19 mouse cellular contexts compared by ENCODE assay signal in the genomic region with DNA sequence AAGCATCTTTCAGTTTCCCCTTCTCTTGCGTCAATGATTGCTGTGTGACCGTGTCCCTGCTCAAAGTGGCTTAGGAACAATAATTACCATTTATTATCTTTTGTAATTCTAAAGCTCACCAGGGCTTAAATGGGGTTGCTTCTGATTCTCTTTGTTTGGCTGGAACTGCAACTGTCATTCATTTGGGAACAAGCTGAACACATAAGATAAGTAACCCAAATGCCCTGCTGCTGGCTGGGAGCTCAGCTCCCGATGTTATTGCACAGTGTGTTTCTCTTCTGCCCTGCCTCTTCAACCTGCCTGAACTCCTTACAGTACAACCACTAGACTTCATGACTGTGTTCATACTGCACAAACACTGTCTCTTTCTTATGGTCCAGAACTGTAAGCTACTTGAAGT. TPM values are rescaled to one million over a fixed set of nuclear protein-coding genes. Genes with fewer than 3 reads are reported as not detected.
"Had no signal": no experiment of that assay in that cellular context is flagged by ENCODE, and none has a peak within 500 bp of the region (broad histone marks: within the 10 kb centered on the region; RNA-seq: fewer than 3 reads in every experiment).

No protein-coding gene starts in this region.

- ATAC-seq: intestine, postnatal 0 days; liver, postnatal 0 days had no signal

- H3K4me3 ChIP-seq: limb, embryonic 12.5 days; liver, embryonic 13.5 days; lung, embryonic 15.5 days; megakaryocyte, embryonic 14.5 days; neural tube, embryonic 12.5 days had no signal

- H3K9me3 ChIP-seq: limb, embryonic 12.5 days; liver, embryonic 13.5 days; lung, embryonic 15.5 days; megakaryocyte, embryonic 14.5 days; neural tube, embryonic 12.5 days had no signal

- H3K36me3 ChIP-seq: limb, embryonic 12.5 days; liver, embryonic 13.5 days; lung, embryonic 15.5 days; neural tube, embryonic 12.5 days had no signal

- H3K4me1 ChIP-seq: limb, embryonic 12.5 days; liver, embryonic 13.5 days; lung, embryonic 15.5 days; megakaryocyte, embryonic 14.5 days; neural tube, embryonic 12.5 days had no signal

- H3K9ac ChIP-seq: limb, embryonic 12.5 days; liver, embryonic 13.5 days; liver, postnatal 0 days; lung, embryonic 15.5 days; neural tube, embryonic 12.5 days had no signal

- DNase-seq: kidney, adult 8-10 months; kidney, postnatal 25 days; liver; liver, embryonic 13.5 days; liver, postnatal 0 days; lung, postnatal 14 days had no signal

- H3K4me2 ChIP-seq: limb, embryonic 12.5 days; liver, embryonic 13.5 days; lung, embryonic 15.5 days; neural tube, embryonic 12.5 days had no signal

- H3K27me3 ChIP-seq: limb, embryonic 12.5 days; liver, embryonic 13.5 days; lung, embryonic 15.5 days; megakaryocyte, embryonic 14.5 days; neural tube, embryonic 12.5 days had no signal

- H3K27ac ChIP-seq: limb, embryonic 12.5 days; liver, embryonic 13.5 days; lung, embryonic 15.5 days; macrophage; neural tube, embryonic 12.5 days; stomach, postnatal 0 days had no signal

RNA-seq across cellular contexts. Expression of a gene that starts 41.0 kb away (rescaled TPM):
- total RNA-seq: layer of hippocampus, postnatal 25 days; left cerebral cortex, adult 8-10 months; left cerebral cortex, postnatal 36 days; monocyte, adult 5-6 weeks; neutrophil, adult 5-6 weeks had no signal
- polyA plus RNA-seq: intestine, postnatal 0 days; kidney, embryonic 16.5 days; limb, embryonic 12.5 days; liver, embryonic 13.5 days; liver, postnatal 0 days; lung, embryonic 15.5 days; macrophage; neural tube, embryonic 12.5 days; stomach, postnatal 0 days had no signal
